In genomic region chr7:66061057-66061456, GRCm38 (mm10) we compare ENCODE assay signal across 9 mouse cellular contexts. TPM values are rescaled to one million over a fixed set of nuclear protein-coding genes. Genes with fewer than 3 reads are reported as not detected.
DNase-seq lines count a peak whose midpoint lies in the region; ATAC-seq and TF ChIP-seq lines count a peak whose summit lies in the region.
"Had no signal": no experiment of that assay in that cellular context is flagged by ENCODE, and none has a peak within 500 bp of the region (broad histone marks: within the 10 kb centered on the region; RNA-seq: fewer than 3 reads in every experiment).

No protein-coding gene starts in this region.

- DNase-seq in thymus, adult 2 months, result no peak
- no peak for DNase-seq in thymus, postnatal 36 days
- no peak for DNase-seq in liver, embryonic 11.5 days (ENCODE audit: low spot score)
- no peak for DNase-seq in adrenal gland, postnatal 4 days (ENCODE audit: low spot score in 2 of 2)
- DNase-seq in frontal cortex, adult 2 months (ENCODE audit: extremely low spot score in 1 of 2, low spot score in 1 of 2), result no peak

- H3K4me2 ChIP-seq in liver, embryonic 11.5 days, result peak overlapping the region; percentile 84

- H3K36me3 ChIP-seq in erythroblast, embryonic 14.5 days (ENCODE audit: control insufficient read depth), result peaks cover 39% of the 10 kb centered on the region
- H3K36me3 ChIP-seq in thymus, adult 2 months (ENCODE audit: control insufficient read depth, insufficient read depth, low read length), result peaks cover 22% of the 10 kb centered on the region
- peaks cover 22% of the 10 kb centered on the region for H3K36me3 ChIP-seq in liver, embryonic 11.5 days (ENCODE audit: control insufficient read depth, insufficient read depth, low read length)

- no peak for ATAC-seq in erythroblast, adult 5-6 weeks (replicated peaks; ENCODE audit: low FRiP score, poor library complexity, severe bottlenecking)
- no peak; the same call in 1 of the 2 replicates for ATAC-seq in liver, embryonic 11.5 days (replicated peaks; ENCODE audit: low FRiP score)
- no peak for ATAC-seq in cerebellum, adult (ENCODE audit: insufficient number of reproducible peaks, low FRiP score, low TSS enrichment)

- peak overlapping the region; percentile 96 for H3K4me3 ChIP-seq in erythroblast, embryonic 14.5 days (replicated peaks)
- peak overlapping the region; percentile 74 for H3K4me3 ChIP-seq in thymus, adult 2 months (ENCODE audit: control insufficient read depth, insufficient read depth, low read length)
- H3K4me3 ChIP-seq in liver, embryonic 11.5 days (ENCODE audit: low read depth, low read length), result peak overlapping the region; percentile 72

- TF ChIP-seq CTCF in thymus, adult 2 months (IDR thresholded peaks at IDR 0.05; ENCODE audit: borderline replicate concordance, control insufficient read depth, extremely low read depth, insufficient read depth, low read length, poor library complexity), result no peak

- no peak overlapping the region for H3K27ac ChIP-seq in thymus, adult 2 months (ENCODE audit: control insufficient read depth, insufficient read depth, low read length)
- H3K27ac ChIP-seq in liver, embryonic 11.5 days (ENCODE audit: low read depth, low read length), result peak overlapping the region; percentile 79; the same call in 1 of the 2 replicates

- H3K27me3 ChIP-seq in erythroblast, embryonic 14.5 days (ENCODE audit: control insufficient read depth), result no peaks in the 10 kb centered on the region; the same call in 1 of the 2 replicates
- H3K27me3 ChIP-seq in thymus, adult 2 months (ENCODE audit: control insufficient read depth, insufficient read depth, low read length), result no peaks in the 10 kb centered on the region
- H3K27me3 ChIP-seq in liver, embryonic 11.5 days (replicated peaks; ENCODE audit: control insufficient read depth, insufficient read depth, low read length), result no peaks in the 10 kb centered on the region

- no peak for TF ChIP-seq POLR2A in thymus, adult 2 months (IDR thresholded peaks at IDR 0.05; ENCODE audit: control insufficient read depth, extremely low read depth, insufficient read depth, low read length, poor library complexity)

- no peaks in the 10 kb centered on the region for H3K9me3 ChIP-seq in erythroblast, embryonic 14.5 days (ENCODE audit: control insufficient read depth, low read length)
- no peaks in the 10 kb centered on the region for H3K9me3 ChIP-seq in liver, embryonic 11.5 days (ENCODE audit: control insufficient read depth, low read length)

- under 1% methylated on average over 14 of the region's 14 CpGs for WGBS in thymus, adult 2 months
- WGBS in liver, embryonic 11.5 days, result under 1% methylated on average over 14 of the region's 14 CpGs

- H3K4me1 ChIP-seq in erythroblast, embryonic 14.5 days (ENCODE audit: control insufficient read depth), result peaks cover 29% of the 10 kb centered on the region
- peaks cover 7% of the 10 kb centered on the region; the same call in 1 of the 2 replicates for H3K4me1 ChIP-seq in thymus, adult 2 months (replicated peaks; ENCODE audit: control insufficient read depth, insufficient read depth, low read length)
- H3K4me1 ChIP-seq in liver, embryonic 11.5 days (replicated peaks; ENCODE audit: control insufficient read depth, insufficient read depth, low read length), result peaks cover 10% of the 10 kb centered on the region

- peak overlapping the region; percentile 92 for H3K9ac ChIP-seq in liver, embryonic 11.5 days (ENCODE audit: low read depth, low read length)

RNA-seq across cellular contexts. Expression of gene Snrpa1, which starts 2.3 kb away (rescaled TPM):
- polyA plus RNA-seq in erythroblast, embryonic 14.5 days (2012), result 9.9 and 13.6 TPM in 2 replicates
- 22.6 and 33.0 TPM in 2 replicates for total RNA-seq in erythroblast, adult 5-6 weeks (2015; ENCODE audit: low replicate concordance)
- total RNA-seq in erythroblast, adult 5-6 weeks (2017; ENCODE audit: low replicate concordance), result 14.6 and 24.2 TPM in 2 replicates
- 20.3 and 20.4 TPM in 2 replicates for polyA plus RNA-seq in thymus, adult 2 months (2012; rRNA removed)
- 237 and 251 TPM in 2 replicates for polyA plus RNA-seq in liver, embryonic 11.5 days (2014; fragmentation: Nextera tagmentation; extraction: Ambion mirVana)
- 10 to 100 TPM; 51.4 to 54.5 TPM for total RNA-seq in adrenal gland, postnatal 4 days (2021)
- polyA plus RNA-seq in frontal cortex, adult 2 months (2012; rRNA removed), result 37.2 and 40.7 TPM in 2 replicates

RNA-seq across cellular contexts. Expression of gene Gm45213, which starts 17.7 kb away (rescaled TPM):
- polyA plus RNA-seq in erythroblast, embryonic 14.5 days (2012), result not detected in 2 replicates
- not detected in 2 replicates for total RNA-seq in erythroblast, adult 5-6 weeks (2015; ENCODE audit: low replicate concordance)
- not detected in 2 replicates for total RNA-seq in erythroblast, adult 5-6 weeks (2017; ENCODE audit: low replicate concordance)
- not detected in 2 replicates for polyA plus RNA-seq in thymus, adult 2 months (2012; rRNA removed)
- polyA plus RNA-seq in liver, embryonic 11.5 days (2014; fragmentation: Nextera tagmentation; extraction: Ambion mirVana), result not detected in 2 replicates
- total RNA-seq in adrenal gland, postnatal 4 days (2021), result not detected
- polyA plus RNA-seq in frontal cortex, adult 2 months (2012; rRNA removed), result not detected in 2 replicates
- polyA plus RNA-seq: large intestine, adult 2 months had no signal

RNA-seq across cellular contexts. Expression of gene Selenos, which starts 18.4 kb away (rescaled TPM):
- 1.1 and 1.2 TPM in 2 replicates for polyA plus RNA-seq in erythroblast, embryonic 14.5 days (2012)
- total RNA-seq in erythroblast, adult 5-6 weeks (2015; ENCODE audit: low replicate concordance), result 27.7 and 28.0 TPM in 2 replicates
- total RNA-seq in erythroblast, adult 5-6 weeks (2017; ENCODE audit: low replicate concordance), result 14.8 and 15.1 TPM in 2 replicates
- 62.3 and 72.5 TPM in 2 replicates for polyA plus RNA-seq in thymus, adult 2 months (2012; rRNA removed)
- 103 and 110 TPM in 2 replicates for polyA plus RNA-seq in liver, embryonic 11.5 days (2014; fragmentation: Nextera tagmentation; extraction: Ambion mirVana)
- 10 to 100 TPM; 78.5 to 82.0 TPM for total RNA-seq in adrenal gland, postnatal 4 days (2021)
- 81.5 and 83.9 TPM in 2 replicates for polyA plus RNA-seq in frontal cortex, adult 2 months (2012; rRNA removed)

RNA-seq across cellular contexts. Expression of gene Chsy1, which starts 48.3 kb away (rescaled TPM):
- polyA plus RNA-seq in erythroblast, embryonic 14.5 days (2012), result 1.4 and 1.5 TPM in 2 replicates
- total RNA-seq in erythroblast, adult 5-6 weeks (2015; ENCODE audit: low replicate concordance), result 6.7 and 8.5 TPM in 2 replicates
- total RNA-seq in erythroblast, adult 5-6 weeks (2017; ENCODE audit: low replicate concordance), result 7.8 and 11.7 TPM in 2 replicates
- polyA plus RNA-seq in thymus, adult 2 months (2012; rRNA removed), result 6.6 and 8.3 TPM in 2 replicates
- polyA plus RNA-seq in liver, embryonic 11.5 days (2014; fragmentation: Nextera tagmentation; extraction: Ambion mirVana), result 22.4 and 23.1 TPM in 2 replicates
- 10 to 100 TPM; 27.8 to 29.5 TPM for total RNA-seq in adrenal gland, postnatal 4 days (2021)
- 10.4 TPM in 2 replicates for polyA plus RNA-seq in frontal cortex, adult 2 months (2012; rRNA removed)

Comparison
In these comparisons a context has a peak if more than half of its experiments do, and no peak if none do; other contexts are left out.
1. RNA of gene Selenos, which starts 18.4 kb away (polyA plus RNA-seq): 103 to 110 TPM in liver, embryonic 11.5 days, 81.5 to 83.9 TPM in frontal cortex, adult 2 months and 62.3 to 72.5 TPM in thymus, adult 2 months; 1.1 to 1.2 TPM in erythroblast, embryonic 14.5 days; every median in the first group is over 10 times any median in the second.
2. Peak in every context shown above with its lines, with median percentiles within 50 percentile points of each other: H3K4me3 ChIP-seq.